Mouse (Mus musculus): ENCODE data around the gene Gm13285. TPM values are rescaled to one million over a fixed set of nuclear protein-coding genes. Genes with fewer than 3 reads are reported as not detected.
A peak's percentile ranks its signal among the peaks of the same experiment; 100 is the strongest.
"Not testable (repeated sequence)": the region's sequence is repeated elsewhere in the genome, so short reads cannot be mapped to it uniquely, and the experiment has no call there.

Gm13285 gene
- total RNA-seq, 1 experiment from 2014 or later: 0.22 TPM

DNA sequence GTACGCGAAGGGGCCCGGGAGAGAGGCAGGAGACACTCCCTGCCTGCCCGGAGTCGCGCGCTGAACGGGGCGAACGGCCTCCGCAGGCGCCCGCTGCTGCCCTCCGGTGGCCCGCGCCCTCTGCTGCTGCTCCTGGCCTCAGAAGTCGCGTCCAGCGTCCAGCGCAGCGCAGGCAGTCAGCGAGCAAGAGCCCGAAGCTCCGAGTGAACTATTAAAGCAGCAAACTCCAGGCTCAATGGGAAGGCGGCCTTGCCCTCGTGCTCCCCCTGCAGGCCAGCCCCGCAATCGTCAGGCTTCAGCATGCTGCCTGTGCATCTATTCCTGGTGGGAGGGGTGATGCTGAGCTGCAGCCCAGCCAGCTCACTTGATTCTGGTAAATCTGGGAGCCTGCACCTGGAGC, 2.4 kb upstream of the Gm13285 start, which contains the start of gene Gm13279:
Gene Gm13279 (plus strand): TSS at position 301 of the 400 bp plus-strand sequence.
- not testable (repeated sequence) for DNase-seq

DNA sequence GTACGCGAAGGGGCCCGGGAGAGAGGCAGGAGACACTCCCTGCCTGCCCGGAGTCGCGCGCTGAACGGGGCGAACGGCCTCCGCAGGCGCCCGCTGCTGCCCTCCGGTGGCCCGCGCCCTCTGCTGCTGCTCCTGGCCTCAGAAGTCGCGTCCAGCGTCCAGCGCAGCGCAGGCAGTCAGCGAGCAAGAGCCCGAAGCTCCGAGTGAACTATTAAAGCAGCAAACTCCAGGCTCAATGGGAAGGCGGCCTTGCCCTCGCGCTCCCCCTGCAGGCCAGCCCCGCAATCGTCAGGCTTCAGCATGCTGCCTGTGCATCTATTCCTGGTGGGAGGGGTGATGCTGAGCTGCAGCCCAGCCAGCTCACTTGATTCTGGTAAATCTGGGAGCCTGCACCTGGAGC, 3.5 kb downstream of the Gm13285 start, which contains the start of gene Gm13287:
Gene Gm13287 (plus strand): TSS at position 301 of the 400 bp plus-strand sequence.
- DNase-seq: not testable (repeated sequence)

DNA sequence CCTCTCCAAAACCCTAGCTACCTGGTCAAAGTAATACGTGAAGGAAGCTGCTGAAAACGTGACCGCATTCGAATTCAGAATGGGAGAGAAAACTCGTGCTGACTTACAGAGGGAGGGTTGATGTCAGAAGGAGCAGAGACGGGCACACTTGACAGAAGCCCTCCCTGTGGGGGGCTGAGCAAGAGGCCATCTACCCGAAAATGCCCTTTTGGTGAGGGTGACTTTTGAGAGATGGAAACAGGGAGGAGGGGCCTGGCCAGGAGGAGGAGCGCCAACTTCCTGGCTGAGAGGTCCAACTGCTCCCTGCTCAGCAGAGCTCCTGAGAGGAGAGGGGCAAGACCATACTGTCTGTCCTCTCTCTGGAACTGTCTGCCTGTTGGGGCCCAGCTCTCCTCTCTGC, 5.8 kb downstream of the Gm13285 start, which contains the start of gene Gm13288:
Gene Gm13288 (plus strand): TSS at position 301 of the 400 bp plus-strand sequence.
- not testable (repeated sequence) for DNase-seq

DNA sequence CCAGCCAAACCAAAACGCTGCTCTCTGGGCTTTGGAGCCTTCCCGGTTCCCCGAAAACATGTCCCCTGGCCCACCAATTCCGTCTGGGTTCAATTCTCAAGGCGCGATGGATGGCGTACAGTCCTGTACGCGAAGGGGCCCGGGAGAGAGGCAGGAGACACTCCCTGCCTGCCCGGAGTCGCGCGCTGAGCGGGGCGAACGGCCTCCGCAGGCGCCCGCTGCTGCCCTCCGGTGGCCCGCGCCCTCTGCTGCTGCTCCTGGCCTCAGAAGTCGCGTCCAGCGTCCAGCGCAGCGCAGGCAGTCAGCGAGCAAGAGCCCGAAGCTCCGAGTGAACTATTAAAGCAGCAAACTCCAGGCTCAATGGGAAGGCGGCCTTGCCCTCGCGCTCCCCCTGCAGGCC, 6.3 kb downstream of the Gm13285 start:
- peak; percentile 45 for DNase-seq

DNA sequence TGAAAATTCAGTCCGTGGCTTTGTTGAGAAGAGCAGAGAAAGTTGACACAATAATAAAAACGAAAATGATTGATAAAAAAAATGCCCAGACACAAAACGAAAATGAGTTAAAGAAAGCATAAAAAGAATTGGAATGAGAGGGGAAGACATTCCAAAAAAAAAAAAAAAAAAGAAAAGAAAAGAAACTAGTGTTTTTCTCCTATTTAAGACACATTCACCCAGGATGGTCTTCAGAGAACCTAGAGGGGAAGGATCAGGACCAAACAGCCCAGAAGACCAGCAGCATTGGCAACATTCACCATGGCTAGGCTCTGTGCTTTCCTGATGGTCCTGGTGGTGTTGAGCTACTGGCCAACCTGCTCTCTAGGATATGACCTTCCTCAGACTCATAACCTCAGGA, 16.5 kb downstream of the Gm13285 start, which contains the start of gene Ifna7:
Gene Ifna7 (plus strand): TSS at position 301 of the 400 bp plus-strand sequence.
- no peak for DNase-seq

DNA sequence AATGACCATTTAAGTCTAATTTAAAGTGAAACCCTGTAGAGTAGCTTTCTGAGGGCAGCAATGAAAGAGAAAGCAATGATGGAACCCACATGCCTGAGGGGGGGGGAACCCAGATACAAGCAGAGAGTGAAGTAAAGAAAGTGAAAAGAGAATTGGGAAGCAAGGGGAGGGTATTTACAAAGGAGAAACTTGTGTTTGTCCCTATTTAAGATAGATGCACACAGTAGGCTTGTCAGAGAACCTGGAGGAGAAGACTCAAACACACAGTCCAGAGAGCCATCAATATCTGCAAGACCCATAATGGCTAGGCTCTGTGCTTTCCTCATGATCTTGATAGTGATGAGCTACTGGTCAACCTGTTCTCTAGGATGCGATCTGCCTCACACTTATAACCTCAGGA, 20.2 kb downstream of the Gm13285 start, which contains the start of gene Ifna11:
Gene Ifna11 (plus strand): TSS at position 301 of the 400 bp plus-strand sequence.
- DNase-seq: no peak

DNA sequence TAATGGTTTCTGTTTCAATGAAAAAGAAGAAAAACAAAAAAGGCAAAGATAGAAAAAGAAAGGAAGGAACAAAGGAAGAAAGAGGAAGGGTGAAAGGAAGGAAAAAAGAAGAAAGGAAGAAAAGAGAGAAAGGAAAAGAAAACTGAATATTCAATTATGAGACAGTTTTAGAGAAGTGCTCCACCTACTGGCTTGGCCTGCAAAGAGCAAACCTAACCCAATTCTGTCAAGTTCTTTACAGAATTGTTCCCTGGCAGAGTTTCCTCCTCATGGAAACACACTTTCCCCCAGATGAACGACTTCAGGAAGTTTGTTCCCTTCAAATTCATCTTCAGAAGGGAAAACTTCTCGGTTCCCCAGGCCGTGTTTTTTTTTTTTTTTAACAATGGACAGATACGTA, 23.5 kb downstream of the Gm13285 start:
- DNase-seq: peak; percentile 14

DNA sequence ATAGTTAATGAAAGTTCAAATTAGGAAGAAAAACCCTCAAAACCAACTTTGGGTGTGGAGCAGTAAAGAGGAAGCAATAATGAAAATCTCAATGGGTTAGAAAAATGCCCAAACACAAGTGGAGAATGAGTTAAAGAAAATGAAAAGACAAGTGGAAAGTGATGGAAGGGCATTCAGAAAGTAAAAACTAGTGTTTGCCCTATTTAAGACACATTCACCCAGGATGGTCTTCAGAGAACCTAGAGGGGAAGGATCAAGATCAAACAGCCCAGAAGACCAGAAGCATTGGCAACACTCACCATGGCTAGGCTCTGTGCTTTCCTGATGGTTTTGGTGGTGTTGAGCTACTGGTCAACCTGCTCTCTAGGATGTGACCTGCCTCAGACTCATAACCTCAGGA, 27.7 kb downstream of the Gm13285 start, which contains the start of gene Ifna6:
Gene Ifna6 (plus strand): TSS at position 301 of the 400 bp plus-strand sequence.
- not testable (repeated sequence) for DNase-seq

DNA sequence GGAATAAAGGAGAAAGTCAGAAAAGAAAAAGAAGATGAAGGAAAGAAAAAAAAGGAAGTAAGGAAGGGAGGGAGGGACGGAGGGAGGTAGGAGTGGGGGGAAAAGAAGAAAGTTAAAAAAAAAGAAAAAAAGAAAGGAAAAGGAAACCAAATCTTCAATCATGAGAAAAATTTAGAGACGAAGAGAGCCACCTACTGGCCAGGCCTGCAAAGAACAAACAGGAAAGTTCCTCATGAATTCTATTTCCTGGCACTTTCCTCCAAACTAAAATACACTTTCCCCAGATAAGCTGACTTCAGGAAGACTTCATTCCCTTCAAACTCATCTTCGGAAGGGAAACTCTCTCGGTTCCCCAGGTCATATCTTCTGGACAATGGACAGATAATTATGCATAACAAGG, 31.1 kb downstream of the Gm13285 start:
- DNase-seq: peak; percentile 26

DNA sequence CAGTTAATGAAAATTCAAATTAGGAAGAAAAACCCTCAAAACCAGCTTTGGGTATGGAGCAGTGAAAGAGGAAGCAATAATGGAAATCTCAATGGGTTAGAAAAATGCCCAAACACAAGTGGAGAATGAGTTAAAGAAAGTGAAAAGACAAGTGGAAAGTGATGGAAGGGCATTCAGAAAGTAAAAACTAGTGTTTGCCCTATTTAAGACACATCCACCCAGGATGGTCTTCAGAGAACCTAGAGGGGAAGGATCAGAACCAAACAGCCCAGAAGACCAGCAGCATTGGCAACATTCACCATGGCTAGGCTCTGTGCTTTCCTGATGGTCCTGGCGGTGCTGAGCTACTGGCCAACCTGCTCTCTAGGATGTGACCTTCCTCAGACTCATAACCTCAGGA, 35.8 kb downstream of the Gm13285 start, which contains the start of gene Ifna5:
Gene Ifna5 (plus strand): TSS at position 301 of the 400 bp plus-strand sequence.
- not testable (repeated sequence) for DNase-seq

DNA sequence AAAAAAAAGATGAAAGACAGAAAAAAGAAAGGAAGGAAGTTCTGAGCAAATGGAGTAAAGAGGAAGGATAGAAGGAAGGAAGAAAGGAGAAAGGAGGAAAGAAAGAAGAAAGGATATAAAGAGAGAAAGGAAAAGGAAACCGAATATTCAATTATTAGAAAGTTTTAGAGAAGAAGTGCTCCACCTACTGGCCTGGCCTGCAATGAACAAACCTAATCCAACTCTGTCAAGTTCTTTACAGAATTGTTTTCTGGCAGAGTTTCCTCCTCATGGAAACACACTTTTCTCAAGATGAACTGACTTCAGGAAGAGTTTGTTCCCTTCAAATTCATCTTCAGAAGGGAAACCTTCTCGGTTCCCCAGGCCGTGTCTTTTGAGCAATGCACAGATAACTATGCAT, 39.4 kb downstream of the Gm13285 start:
- DNase-seq: peak; percentile 12

DNA sequence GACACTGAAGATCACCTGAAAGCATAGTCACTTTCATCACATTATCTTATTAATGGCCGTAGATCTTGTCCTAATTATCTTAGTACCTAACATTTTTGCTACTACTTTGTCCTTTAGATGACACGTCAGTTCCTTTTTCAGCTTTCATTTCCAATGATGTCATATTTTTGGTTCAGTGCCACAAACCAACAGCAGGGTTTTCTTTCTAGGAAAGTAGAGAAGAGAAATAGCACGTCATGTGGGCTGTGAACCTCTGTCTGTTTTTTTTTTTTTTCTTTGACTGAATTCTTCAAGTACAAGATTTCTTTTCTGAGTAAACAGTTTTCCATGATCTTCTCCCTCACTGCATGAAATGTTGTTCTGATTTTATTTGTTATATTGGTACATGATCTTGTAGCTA, 40.6 kb downstream of the Gm13285 start:
- no peak for DNase-seq

DNA sequence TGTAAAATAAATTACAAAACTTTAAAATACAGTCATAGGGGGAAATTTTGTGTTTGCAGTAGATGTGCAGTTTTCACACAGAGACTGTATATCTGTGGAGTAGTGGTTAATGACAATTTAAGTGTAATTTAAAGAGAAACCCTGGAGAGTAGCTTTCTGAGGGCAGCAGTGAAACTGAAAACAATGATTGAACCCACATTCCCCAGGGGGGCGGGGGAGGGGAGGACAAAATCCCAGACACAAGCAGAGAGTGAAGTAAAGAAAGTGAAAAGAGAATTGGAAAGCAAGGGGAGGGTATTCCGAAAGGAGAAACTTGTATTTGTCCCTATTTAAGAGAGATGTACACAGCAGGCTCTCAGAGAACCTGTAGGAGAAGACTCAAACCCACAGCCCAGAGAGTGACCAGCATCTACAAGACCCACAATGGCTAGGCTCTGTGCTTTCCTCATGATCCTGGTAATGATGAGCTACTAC, 42.0 kb downstream of the Gm13285 start, which contains the start of gene Ifna4:
Gene Ifna4 (plus strand): TSS at position 424 of the 474 bp plus-strand sequence.
- no peak for DNase-seq

DNA sequence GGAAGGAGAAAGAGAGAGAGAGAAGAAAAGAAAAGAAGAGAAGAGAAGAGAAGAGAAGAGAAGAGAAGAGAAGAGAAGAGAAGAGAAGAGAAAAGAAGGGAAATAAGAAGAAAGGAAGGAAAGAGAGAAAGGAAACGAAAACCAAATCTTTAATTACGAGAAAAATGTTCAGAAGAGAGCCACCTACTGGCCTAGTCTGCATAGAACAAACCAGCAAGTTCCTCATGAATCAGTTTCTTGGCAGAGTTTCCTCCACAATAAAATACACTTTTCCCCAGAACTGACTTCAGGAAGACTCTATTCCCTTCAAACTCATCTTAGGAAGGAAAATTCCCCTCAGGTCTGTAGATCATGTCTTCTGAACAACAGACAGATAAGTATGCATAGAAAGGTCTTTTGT, 45.9 kb downstream of the Gm13285 start:
- no peak for DNase-seq

DNA sequence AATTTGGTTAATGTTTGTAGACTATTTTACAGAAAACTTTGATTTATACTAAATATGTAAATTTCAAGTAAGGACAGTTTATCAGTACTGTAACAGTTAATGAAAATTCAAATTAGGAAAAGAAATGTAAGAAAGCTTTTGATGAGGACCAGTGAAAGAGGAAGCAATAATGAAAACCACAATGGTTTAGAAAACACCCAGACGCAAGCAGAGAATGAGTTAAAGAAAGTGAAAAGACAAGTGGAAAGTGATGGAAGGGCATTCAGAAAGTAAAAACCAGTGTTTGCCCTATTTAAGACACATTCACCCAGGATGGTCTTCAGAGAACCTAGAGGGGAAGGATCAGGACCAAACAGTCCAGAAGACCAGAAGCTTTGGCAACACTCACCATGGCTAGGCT, 50.2 kb downstream of the Gm13285 start, which contains the start of gene Ifna1:
Gene Ifna1 (plus strand): TSS at position 390 of the 400 bp plus-strand sequence.
- no peak for DNase-seq

Other genes starting within 250 kb of the Gm13285 start
- not detected in 2 replicates for gene Ifna15, start 241.4 kb upstream of the Gm13285 start, total RNA-seq (2021)
- gene Ifna14, start 227.9 kb upstream of the Gm13285 start, total RNA-seq (2021): not detected in 2 replicates
- gene Ifna9, start 207.3 kb upstream of the Gm13285 start, total RNA-seq (2021): not detected in 2 replicates
- not detected in 2 replicates for gene Ifna12, start 196.3 kb upstream of the Gm13285 start, total RNA-seq (2021)
- gene C87499, start 165.3 kb upstream of the Gm13285 start, total RNA-seq (2021): not detected in 2 replicates
- not detected in 2 replicates for gene Ifna13, start 155.2 kb upstream of the Gm13285 start, total RNA-seq (2021)
- gene Ifna16, start 122.7 kb upstream of the Gm13285 start, total RNA-seq (2021): not detected in 2 replicates
- not detected in 2 replicates for gene Ifna2, start 115.8 kb upstream of the Gm13285 start, total RNA-seq (2021)
- gene Ifnab, start 108.3 kb upstream of the Gm13285 start, total RNA-seq (2021): not detected in 2 replicates
- gene Gm26566, start 77.9 kb upstream of the Gm13285 start, total RNA-seq (2021): 0.49 and 0.89 TPM in 2 replicates
- 72.3 and 74.9 TPM in 2 replicates for gene Klhl9, start 77.2 kb upstream of the Gm13285 start, total RNA-seq (2021)
- not detected in 2 replicates for gene Gm13271, start 44.8 kb upstream of the Gm13285 start, total RNA-seq (2021)
- gene Gm13283, start 39.5 kb upstream of the Gm13285 start, total RNA-seq (2021): not detected in 2 replicates
- gene Gm13290, start 25.8 kb upstream of the Gm13285 start, total RNA-seq (2021): not detected in 2 replicates
- not detected in 2 replicates for gene Gm13289, start 22.7 kb upstream of the Gm13285 start, total RNA-seq (2021)
- not detected in 2 replicates for gene Gm13272, start 19.8 kb upstream of the Gm13285 start, total RNA-seq (2021)
- gene Ifnz, start 17.5 kb upstream of the Gm13285 start, total RNA-seq (2021): not detected in 2 replicates
- not detected in 2 replicates for gene Gm13276, start 14.0 kb upstream of the Gm13285 start, total RNA-seq (2021)
- not detected in 2 replicates for gene Gm13277, start 11.0 kb upstream of the Gm13285 start, total RNA-seq (2021)
- not detected in 2 replicates for gene Gm13278, start 8.1 kb upstream of the Gm13285 start, total RNA-seq (2021)
- gene Gm13275, start 5.2 kb upstream of the Gm13285 start, total RNA-seq (2021): not detected in 2 replicates
- not detected in 2 replicates for gene Gm13279, start 2.3 kb upstream of the Gm13285 start, total RNA-seq (2021)
- gene Gm13287, start 3.6 kb downstream of the Gm13285 start, total RNA-seq (2021): not detected in 2 replicates
- not detected in 2 replicates for gene Gm13288, start 5.9 kb downstream of the Gm13285 start, total RNA-seq (2021)
- not detected in 2 replicates for gene Ifna7, start 16.6 kb downstream of the Gm13285 start, total RNA-seq (2021)
- not detected in 2 replicates for gene Ifna11, start 20.3 kb downstream of the Gm13285 start, total RNA-seq (2021)
- not detected in 2 replicates for gene Ifna6, start 27.8 kb downstream of the Gm13285 start, total RNA-seq (2021)
- not detected in 2 replicates for gene Ifna5, start 35.9 kb downstream of the Gm13285 start, total RNA-seq (2021)
- gene Ifna4, start 42.2 kb downstream of the Gm13285 start, total RNA-seq (2021): not detected in 2 replicates
- gene Ifna1, start 50.4 kb downstream of the Gm13285 start, total RNA-seq (2021): not detected in 2 replicates
- gene Ifne, start 80.5 kb downstream of the Gm13285 start, total RNA-seq (2021): not detected in 2 replicates